Mouse (Mus musculus) small intestine, adult 2 months (tissue): ENCODE measurements around the gene Samd7. TPM values are rescaled to one million over a fixed set of nuclear protein-coding genes. Genes with fewer than 3 reads are reported as not detected.

ENCODE experiments used
- H3K27ac ChIP-seq: fragments of 200-500 bp; 2 replicates; pipeline ENCODE4 v1.5.1; 2012; ENCODE audit warnings: low read depth, low read length, control low read depth, inconsistent platforms; ENCODE audit not compliant: insufficient read depth
- H3K27me3 ChIP-seq: fragments of 200-500 bp; 2 replicates; pipeline ENCODE4 v1.6.1; 2012; ENCODE audit warnings: mild to moderate bottlenecking, moderate library complexity, low read length, inconsistent platforms; ENCODE audit not compliant: control insufficient read depth, insufficient read depth
- H3K36me3 ChIP-seq: fragments of 200-500 bp; 2 replicates; pipeline ENCODE4 v1.6.1; 2012; ENCODE audit warnings: mild to moderate bottlenecking, low read length, control low read depth, inconsistent platforms; ENCODE audit not compliant: control insufficient read depth, insufficient read depth
- H3K4me1 ChIP-seq: fragments of 200-500 bp; 2 replicates; pipeline ENCODE4 v1.6.1; 2012; ENCODE audit warnings: low read length, inconsistent platforms, mixed read lengths; ENCODE audit not compliant: control insufficient read depth, insufficient read depth, insufficient read length
- H3K4me3 ChIP-seq: fragments of 200-500 bp; 2 replicates; pipeline ENCODE4 v1.5.1; 2012; ENCODE audit warnings: low read depth, mild to moderate bottlenecking, control low read depth, inconsistent platforms, low read length, moderate library complexity
- CTCF ChIP-seq: fragments of 200-500 bp; IDR thresholded peaks from 2 replicates; pipeline ENCODE4 v1.5.1; 2012; ENCODE audit warnings: low read depth, mild to moderate bottlenecking, control low read depth, inconsistent platforms, low read length, moderate library complexity, mixed read lengths; ENCODE audit not compliant: insufficient replicate concordance, insufficient read length; ENCODE audit errors: extremely low read depth
- POLR2A ChIP-seq: fragments of 200-500 bp; IDR thresholded peaks from 2 replicates; pipeline ENCODE4 v1.6.1; 2012; ENCODE audit warnings: low read depth, mild to moderate bottlenecking, control low read depth, inconsistent platforms, low read length, moderate library complexity
- WGBS: fragments of 180-500 bp; shearing (Covaris S2); methylation state at CpG from one replicate; pipeline ENCODE4 v1.1.7; 2018; 5-methylcytosine and 5-hydroxymethylcytosine counted together
- polyA plus RNA-seq: library from polyadenylated mRNA; depleted of rRNA; stranded (reverse); fragments of >200 nt; gene quantifications from 2 replicates; pipeline ENCODE4 v1.2.3, GENCODE M21; 2012

The Samd7 gene
- polyA plus RNA-seq, 1 experiment, result not detected

DNA sequence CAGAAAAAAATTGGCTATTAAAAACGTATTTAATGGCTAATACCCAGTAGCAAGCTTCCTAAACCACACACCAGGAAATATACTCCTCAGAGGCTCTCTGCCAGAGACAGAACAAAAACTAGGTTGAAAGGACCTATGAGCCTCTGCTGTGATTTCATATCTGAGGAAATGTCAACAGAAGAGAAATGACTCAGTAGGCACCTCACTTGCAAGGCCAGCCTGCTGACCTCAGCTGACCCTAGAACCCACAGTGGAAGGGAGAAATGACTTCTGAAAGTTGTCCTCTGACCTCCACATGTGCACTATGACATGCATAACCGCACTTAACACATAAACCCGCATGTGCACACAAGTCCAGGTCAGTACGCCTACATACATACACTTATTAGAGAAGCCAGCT is 18.9 kb upstream of the Samd7 start:
- Histone ChIP-seq H3K27ac (no peak overlapping the region), H3K36me3 (no peaks in the 10 kb centered on the region), H3K27me3 (no peaks in the 10 kb centered on the region), H3K4me1 (no peaks in the 10 kb centered on the region), H3K4me3 (no peak overlapping the region)
- TF ChIP-seq POLR2A (no peak), CTCF (no peak)
- 56% methylated on average over 4 of the region's 4 CpGs for WGBS

DNA sequence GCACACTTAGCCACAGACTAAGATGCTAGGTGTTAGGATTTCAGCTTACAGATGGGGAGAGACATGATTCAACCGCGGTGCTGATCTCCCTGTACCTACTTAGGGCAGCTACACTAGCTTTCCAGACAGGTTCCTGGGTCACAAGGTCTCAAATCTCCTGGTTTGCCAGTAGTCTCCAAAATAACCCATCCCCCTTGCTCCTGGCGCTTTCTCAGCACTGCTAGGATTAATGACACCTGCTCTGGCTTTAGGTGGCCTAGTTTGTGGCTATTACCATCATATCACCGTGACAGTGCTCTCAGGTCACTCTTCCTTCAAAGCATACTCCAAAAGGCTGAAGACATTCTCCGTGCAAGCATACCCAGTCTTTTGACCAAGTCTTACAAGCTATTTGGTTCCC is 17.0 kb upstream of the Samd7 start:
- 87% methylated on average over 5 of the region's 5 CpGs for WGBS
- Histone ChIP-seq H3K4me1 (no peaks in the 10 kb centered on the region), H3K27ac (no peak overlapping the region), H3K27me3 (no peaks in the 10 kb centered on the region), H3K36me3 (no peaks in the 10 kb centered on the region), H3K4me3 (no peak overlapping the region)
- no peak for TF ChIP-seq CTCF
- no peak for TF ChIP-seq POLR2A

GRCm38 (mm10) chr3:30736809-30737208 is 9.3 kb upstream of the Samd7 start:
- no peaks in the 10 kb centered on the region for H3K36me3 ChIP-seq
- no peaks in the 10 kb centered on the region for H3K27me3 ChIP-seq
- H3K4me1 ChIP-seq, result no peaks in the 10 kb centered on the region
- WGBS, result 90% methylated on average over 9 of the region's 9 CpGs
- no peak overlapping the region for H3K4me3 ChIP-seq
- H3K27ac ChIP-seq, result no peak overlapping the region
- no peak for TF ChIP-seq POLR2A
- TF ChIP-seq CTCF, result no peak

GRCm38 (mm10) chr3:30741306-30741705 is 4.8 kb upstream of the Samd7 start:
- Histone ChIP-seq H3K4me1 (no peaks in the 10 kb centered on the region), H3K27me3 (no peaks in the 10 kb centered on the region), H3K27ac (no peak overlapping the region), H3K4me3 (no peak overlapping the region), H3K36me3 (no peaks in the 10 kb centered on the region)
- 71% methylated on average over 6 of the region's 6 CpGs for WGBS
- TF ChIP-seq CTCF (no peak), POLR2A (no peak)

GRCm38 (mm10) chr3:30742891-30743290 is 3.2 kb upstream of the Samd7 start:
- H3K36me3 ChIP-seq, result no peaks in the 10 kb centered on the region
- TF ChIP-seq POLR2A, result no peak
- no peak for TF ChIP-seq CTCF
- no peak overlapping the region for H3K27ac ChIP-seq
- no peaks in the 10 kb centered on the region for H3K4me1 ChIP-seq
- WGBS, result 88% methylated on average over 7 of the region's 7 CpGs
- no peaks in the 10 kb centered on the region for H3K27me3 ChIP-seq
- H3K4me3 ChIP-seq, result no peak overlapping the region

DNA sequence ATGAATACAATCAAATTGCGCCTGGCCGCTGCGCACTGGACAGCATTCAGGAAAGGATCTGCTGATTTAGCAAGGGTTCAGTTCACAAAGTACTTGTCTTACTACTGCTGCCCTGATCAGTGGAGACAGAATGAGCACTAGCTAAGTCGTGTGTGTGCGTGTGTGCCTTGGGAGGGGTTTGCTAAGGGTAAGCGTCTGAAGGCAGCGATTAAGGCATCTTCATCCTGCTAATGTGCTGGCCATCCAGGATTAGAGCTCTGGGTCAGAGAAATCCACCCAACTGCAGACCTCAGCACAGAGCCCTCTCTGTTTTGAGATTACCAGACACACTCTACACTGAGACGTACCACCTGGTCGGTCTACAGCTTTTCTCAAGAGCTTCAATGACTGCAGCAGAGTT is 2.2 kb downstream of the Samd7 start:
- TF ChIP-seq POLR2A (no peak), CTCF (no peak)
- no peak overlapping the region for H3K4me3 ChIP-seq
- WGBS, result 75% methylated on average over 9 of the region's 9 CpGs
- H3K4me1 ChIP-seq, result no peaks in the 10 kb centered on the region
- H3K36me3 ChIP-seq, result no peaks in the 10 kb centered on the region
- H3K27me3 ChIP-seq, result no peaks in the 10 kb centered on the region
- no peak overlapping the region for H3K27ac ChIP-seq

DNA sequence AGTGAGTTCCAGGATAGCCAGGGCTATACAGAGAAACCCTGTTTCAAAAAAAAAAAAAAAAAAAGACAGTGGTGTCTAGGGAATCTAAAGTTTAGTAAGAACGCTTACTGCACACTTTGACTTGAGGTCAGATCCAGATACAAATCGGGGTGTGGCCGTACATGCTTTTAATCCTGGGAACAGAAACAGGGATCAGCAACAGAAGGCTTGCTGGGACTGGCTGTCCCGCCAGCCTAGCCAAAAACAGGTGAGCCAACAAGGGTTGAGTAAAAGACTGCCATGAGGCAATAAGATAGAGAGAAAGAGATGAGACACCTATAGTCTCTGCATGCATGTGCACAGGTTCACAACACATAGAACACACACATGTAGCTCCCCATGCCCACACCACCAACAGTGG is 8.6 kb downstream of the Samd7 start:
- no peak overlapping the region for H3K4me3 ChIP-seq
- no peak for TF ChIP-seq POLR2A
- no peak for TF ChIP-seq CTCF
- WGBS, result 83% methylated on average over 4 of the region's 4 CpGs
- H3K27ac ChIP-seq, result no peak overlapping the region
- H3K36me3 ChIP-seq, result no peaks in the 10 kb centered on the region
- H3K4me1 ChIP-seq, result no peaks in the 10 kb centered on the region
- no peaks in the 10 kb centered on the region for H3K27me3 ChIP-seq

DNA sequence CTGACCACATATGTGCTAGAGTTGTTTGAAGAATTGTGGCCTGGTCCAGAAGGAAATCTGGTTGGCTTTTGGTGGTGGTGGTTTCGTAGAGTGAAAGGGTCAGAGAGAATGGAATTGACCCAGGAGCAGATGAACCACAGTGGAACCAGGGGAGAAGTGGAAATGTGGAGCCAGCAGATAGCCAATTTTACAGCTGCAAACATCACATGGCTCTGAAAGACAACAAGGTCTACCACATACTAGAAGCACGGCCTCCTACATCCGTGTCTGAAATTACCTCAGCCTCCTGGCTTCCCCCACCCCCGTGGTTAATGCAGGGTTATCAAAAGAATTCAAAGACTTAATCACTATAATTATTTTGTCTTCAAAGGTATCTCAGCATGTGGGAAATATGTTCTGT is 18.8 kb downstream of the Samd7 start:
- no peaks in the 10 kb centered on the region for H3K36me3 ChIP-seq
- H3K4me1 ChIP-seq, result no peaks in the 10 kb centered on the region
- H3K27ac ChIP-seq, result no peak overlapping the region
- no peak for TF ChIP-seq POLR2A
- no peak for TF ChIP-seq CTCF
- no peaks in the 10 kb centered on the region for H3K27me3 ChIP-seq
- H3K4me3 ChIP-seq, result no peak overlapping the region
- WGBS, result 80% methylated on average over 4 of the region's 4 CpGs
